Mouse (Mus musculus) A20 (cell line): ENCODE measurements around the gene Ofcc1.

Source experiments
- DNase-seq: peaks from one replicate; pipeline ENCODE4 v3.0.0-alpha.2; 2011; ENCODE audit warnings: low read depth, low spot score

Gene Ofcc1

GRCm38 (mm10) chr13:40243821-40244220 is 117.4 kb downstream of the Ofcc1 start:
- no peak for DNase-seq

- DNase-seq, result no peak
These were observed 124.9 kb downstream of the Ofcc1 start for GRCm38 (mm10) chr13:40236356-40236755.

GRCm38 (mm10) chr13:40208314-40208713 is 152.9 kb downstream of the Ofcc1 start:
- DNase-seq, result no peak

GRCm38 (mm10) chr13:40181786-40182185 is 179.5 kb downstream of the Ofcc1 start:
- DNase-seq, result no peak

GRCm38 (mm10) chr13:40171775-40172174 is 189.5 kb downstream of the Ofcc1 start:
- DNase-seq, result no peak

- no peak for DNase-seq
These were observed 193.4 kb downstream of the Ofcc1 start for GRCm38 (mm10) chr13:40167871-40168270.

- no peak for DNase-seq
These were observed 205.8 kb downstream of the Ofcc1 start for GRCm38 (mm10) chr13:40155466-40155865.

- no peak for DNase-seq
These were observed 221.3 kb downstream of the Ofcc1 start for GRCm38 (mm10) chr13:40139906-40140305.

- no peak for DNase-seq
These were observed 225.2 kb downstream of the Ofcc1 start for GRCm38 (mm10) chr13:40136096-40136495.

- DNase-seq, result no peak
These were observed 225.6 kb downstream of the Ofcc1 start for GRCm38 (mm10) chr13:40135670-40136069.

- DNase-seq, result no peak
These were observed 237.4 kb downstream of the Ofcc1 start for GRCm38 (mm10) chr13:40123868-40124267.

GRCm38 (mm10) chr13:40112336-40112735 is 248.9 kb downstream of the Ofcc1 start:
- DNase-seq, result no peak

GRCm38 (mm10) chr13:40076236-40076635 is 285.0 kb downstream of the Ofcc1 start:
- DNase-seq, result no peak

GRCm38 (mm10) chr13:40074850-40075416 is 286.3 kb downstream of the Ofcc1 start:
- DNase-seq, result no peak

- no peak for DNase-seq
These were observed 291.2 kb downstream of the Ofcc1 start for GRCm38 (mm10) chr13:40070004-40070403.

GRCm38 (mm10) chr13:40061281-40061680 is 300.0 kb downstream of the Ofcc1 start:
- no peak for DNase-seq

- DNase-seq, result no peak
These were observed 323.4 kb downstream of the Ofcc1 start for GRCm38 (mm10) chr13:40037881-40038280.

GRCm38 (mm10) chr13:40036981-40037765 is 324.1 kb downstream of the Ofcc1 start:
- no peak for DNase-seq

GRCm38 (mm10) chr13:40029426-40029825 is 331.8 kb downstream of the Ofcc1 start:
- DNase-seq, result no peak

- DNase-seq, result no peak
These were observed 332.4 kb downstream of the Ofcc1 start for GRCm38 (mm10) chr13:40028827-40029226.

GRCm38 (mm10) chr13:40025816-40026215 is 335.4 kb downstream of the Ofcc1 start:
- no peak for DNase-seq

- DNase-seq, result no peak
These were observed 338.0 kb downstream of the Ofcc1 start for GRCm38 (mm10) chr13:40023201-40023777.

GRCm38 (mm10) chr13:40022609-40023008 is 338.6 kb downstream of the Ofcc1 start:
- no peak for DNase-seq
